Mouse (Mus musculus): ENCODE results near the gene Mink1. TPM values are rescaled to one million over a fixed set of nuclear protein-coding genes. Genes with fewer than 3 reads are reported as not detected.

Mink1 gene
- total RNA-seq, 2 experiments from 2014 or later: 115 to 139 TPM

Other genes starting within 250 kb of the Mink1 start
- under 1 TPM; 0.26 to 0.42 TPM for gene Alox12e, start 240.3 kb upstream of the Mink1 start, total RNA-seq (2021)
- not detected for gene Alox15, start 210.8 kb upstream of the Mink1 start, total RNA-seq (2021)
- gene Pelp1, start 152.8 kb upstream of the Mink1 start, total RNA-seq (2021): 10 to 100 TPM; 52.1 to 55.9 TPM
- gene Arrb2, start 130.2 kb upstream of the Mink1 start, total RNA-seq (2021): 10 to 100 TPM; 76.6 to 81.3 TPM
- 10 to 100 TPM; 25.7 to 28.0 TPM for gene Med11, start 111.0 kb upstream of the Mink1 start, total RNA-seq (2021)
- 1 to 10 TPM; 1.2 to 3.7 TPM for gene Zmynd15, start 103.4 kb upstream of the Mink1 start, total RNA-seq (2021)
- under 1 TPM; 0.68 to 0.91 TPM for gene Cxcl16, start 102.9 kb upstream of the Mink1 start, total RNA-seq (2021)
- 1 to 10 TPM in 1 of 2 experiments, not detected in 1; 1.2 TPM for gene Tm4sf5, start 57.6 kb upstream of the Mink1 start, total RNA-seq (2021)
- gene Vmo1, start 48.3 kb upstream of the Mink1 start, total RNA-seq (2021): under 1 TPM in 1 of 2 experiments, not detected in 1; 0.62 TPM
- not detected for gene Gltpd2, start 43.7 kb upstream of the Mink1 start, total RNA-seq (2021)
- 100 to 1,000 TPM; 269 to 276 TPM for gene Psmb6, start 37.5 kb upstream of the Mink1 start, total RNA-seq (2021)
- gene Gm40193, start 29.9 kb upstream of the Mink1 start, total RNA-seq (2021): not detected
- 10 to 100 TPM; 32.1 to 34.2 TPM for gene Pld2, start 22.8 kb upstream of the Mink1 start, total RNA-seq (2021)
- not detected for gene 4930544D05Rik, start 53.0 kb downstream of the Mink1 start, total RNA-seq (2021)
- not detected for gene Chrne, start 56.3 kb downstream of the Mink1 start, total RNA-seq (2021)
- gene Gp1ba, start 76.2 kb downstream of the Mink1 start, total RNA-seq (2021): under 1 TPM in 1 of 2 experiments, not detected in 1; 0.18 TPM
- gene Rnf167, start 84.4 kb downstream of the Mink1 start, total RNA-seq (2021): 10 to 100 TPM; 52.1 to 52.3 TPM
- 10 to 100 TPM; 88.6 to 92.5 TPM for gene Slc25a11, start 84.6 kb downstream of the Mink1 start, total RNA-seq (2021)
- gene Pfn1, start 91.8 kb downstream of the Mink1 start, total RNA-seq (2021): 100 to 1,000 TPM; 319 to 321 TPM
- 1 to 10 TPM; 8.1 to 9.3 TPM for gene Eno3, start 94.3 kb downstream of the Mink1 start, total RNA-seq (2021)
- 10 to 100 TPM; 50.6 to 56.8 TPM for gene Spag7, start 106.5 kb downstream of the Mink1 start, total RNA-seq (2021)
- 10 to 100 TPM; 65.7 to 69.5 TPM for gene Camta2, start 125.2 kb downstream of the Mink1 start, total RNA-seq (2021)
- under 1 TPM; 0.30 to 0.77 TPM for gene Inca1, start 137.3 kb downstream of the Mink1 start, total RNA-seq (2021)
- 10 to 100 TPM; 35.1 to 35.5 TPM for gene Kif1c, start 137.7 kb downstream of the Mink1 start, total RNA-seq (2021)
- gene Zfp3, start 201.3 kb downstream of the Mink1 start, total RNA-seq (2021): 10 to 100 TPM; 15.3 to 17.4 TPM
- gene Scimp, start 249.7 kb downstream of the Mink1 start, total RNA-seq (2021): not detected